Mouse (Mus musculus): ENCODE results near the gene Gm28635.
A peak's percentile ranks its signal among the peaks of the same experiment; 100 is the strongest.

Gene Gm28635

GRCm38 (mm10) chr2:84592801-84593200 lies 85.0 kb downstream of the Gm28635 start:
- no peak for DNase-seq (ENCODE audit: low spot score in 2 of 2)

- DNase-seq (ENCODE audit: low spot score in 2 of 2): no peak
Observed at GRCm38 (mm10) chr2:84585700-84586099, 92.1 kb downstream of the Gm28635 start.

GRCm38 (mm10) chr2:84582286-84582685 lies 95.6 kb downstream of the Gm28635 start:
- no peak for DNase-seq (ENCODE audit: low spot score in 2 of 2)

GRCm38 (mm10) chr2:84581208-84581607 lies 96.6 kb downstream of the Gm28635 start:
- no peak for DNase-seq (ENCODE audit: low spot score in 2 of 2)

- no peak for DNase-seq (ENCODE audit: low spot score in 2 of 2)
Observed at GRCm38 (mm10) chr2:84579311-84579710, 98.5 kb downstream of the Gm28635 start.

GRCm38 (mm10) chr2:84574130-84574529 lies 103.7 kb downstream of the Gm28635 start:
- DNase-seq (ENCODE audit: low spot score in 2 of 2): peak; percentile 79 to 84

- peak; percentile 71 to 72 for DNase-seq (ENCODE audit: low spot score in 2 of 2)
Observed at GRCm38 (mm10) chr2:84556888-84557514, 120.8 kb downstream of the Gm28635 start.
